Mouse (Mus musculus) liver, embryonic 14.5 days (tissue): ENCODE results near the gene Atat1.

Experiments used
- CTCF ChIP-seq: IDR thresholded peaks from 2 replicates; pipeline ENCODE4 v1.5.1; 2016; ENCODE audit warnings: antibody characterized with exemption, low read depth, control low read depth
- EP300 ChIP-seq: IDR thresholded peaks from 2 replicates; pipeline ENCODE4 v1.6.1; 2016; ENCODE audit warnings: antibody characterized with exemption, low read depth

DNA sequence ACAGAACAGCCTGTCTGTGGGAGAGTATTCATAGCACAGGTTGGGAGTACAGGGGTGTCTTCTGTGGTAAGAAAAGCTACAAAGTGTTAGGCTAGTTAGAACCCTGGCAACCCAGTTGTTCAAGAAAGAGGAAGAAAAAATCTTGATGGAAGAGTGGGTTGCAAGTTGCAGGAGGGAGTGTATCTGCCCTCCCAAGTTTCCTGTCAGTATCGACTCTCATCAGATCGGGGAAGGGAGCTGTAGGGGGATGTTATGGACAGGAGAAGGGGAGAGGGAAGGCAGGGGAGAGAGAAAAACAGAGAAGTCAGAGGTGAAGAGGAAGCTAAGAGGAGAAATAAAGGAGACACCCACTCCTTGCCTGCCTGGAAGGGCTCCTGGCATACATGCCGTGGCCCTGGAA is 9.2 kb downstream of the Atat1 start:
- TF ChIP-seq CTCF (no peak), EP300 (no peak)
